Mouse (Mus musculus) induced T-regulatory cell, adult 2 months (primary cell): ENCODE data around the gene Serpinb7.
A peak's percentile ranks its signal among the peaks of the same experiment; 100 is the strongest.

Experiments
- DNase-seq: peaks from one replicate; pipeline ENCODE4 v3.0.0-alpha.2; 2012; ENCODE audit warnings: low read depth

The Serpinb7 gene

GRCm38 (mm10) chr1:107399355-107399754 lies at the start of gene Serpinb7:
Gene Serpinb7 (plus strand): TSS chr1:107399655.
- DNase-seq = no peak

- no peak for DNase-seq
Measured at GRCm38 (mm10) chr1:107350392-107350791, 49.1 kb upstream of the Serpinb7 start.

- no peak for DNase-seq
Measured at GRCm38 (mm10) chr1:107351115-107351514, 48.3 kb upstream of the Serpinb7 start.

- DNase-seq = no peak
Measured at GRCm38 (mm10) chr1:107353046-107353445, 46.4 kb upstream of the Serpinb7 start.

- DNase-seq = no peak
Measured at GRCm38 (mm10) chr1:107360898-107361297, 38.6 kb upstream of the Serpinb7 start, which contains the start of gene Serpinb11. Gene Serpinb11 (plus strand): TSS chr1:107361198.

- DNase-seq = no peak
Measured at GRCm38 (mm10) chr1:107365973-107366372, 33.5 kb upstream of the Serpinb7 start.

- no peak for DNase-seq
Measured at GRCm38 (mm10) chr1:107368944-107369343, 30.5 kb upstream of the Serpinb7 start.

- no peak for DNase-seq
Measured at GRCm38 (mm10) chr1:107376952-107377351, 22.5 kb upstream of the Serpinb7 start.

GRCm38 (mm10) chr1:107378368-107378767 lies 21.1 kb upstream of the Serpinb7 start:
- DNase-seq = no peak

- no peak for DNase-seq
Measured at GRCm38 (mm10) chr1:107381491-107381890, 18.0 kb upstream of the Serpinb7 start.

- no peak for DNase-seq
Measured at GRCm38 (mm10) chr1:107382404-107382803, 17.1 kb upstream of the Serpinb7 start.

- no peak for DNase-seq
Measured at GRCm38 (mm10) chr1:107384532-107384931, 14.9 kb upstream of the Serpinb7 start.

GRCm38 (mm10) chr1:107389753-107390152 lies 9.7 kb upstream of the Serpinb7 start:
- no peak for DNase-seq

- DNase-seq = no peak
Measured at GRCm38 (mm10) chr1:107397481-107397880, 2.0 kb upstream of the Serpinb7 start.

- no peak for DNase-seq
Measured at GRCm38 (mm10) chr1:107402082-107402481, 2.6 kb downstream of the Serpinb7 start.

GRCm38 (mm10) chr1:107414650-107415049 lies 15.2 kb downstream of the Serpinb7 start:
- no peak for DNase-seq

- no peak for DNase-seq
Measured at GRCm38 (mm10) chr1:107422487-107422886, 23.0 kb downstream of the Serpinb7 start.

GRCm38 (mm10) chr1:107431253-107431652 lies 31.8 kb downstream of the Serpinb7 start:
- DNase-seq = no peak

GRCm38 (mm10) chr1:107435528-107435927 lies 36.1 kb downstream of the Serpinb7 start:
- DNase-seq = no peak

- no peak for DNase-seq
Measured at GRCm38 (mm10) chr1:107439462-107439861, 40.0 kb downstream of the Serpinb7 start.

- DNase-seq = no peak
Measured at GRCm38 (mm10) chr1:107445352-107445751, 45.9 kb downstream of the Serpinb7 start.

GRCm38 (mm10) chr1:107447228-107447931 lies 47.9 kb downstream of the Serpinb7 start:
- DNase-seq = no peak

GRCm38 (mm10) chr1:107479909-107480308 lies 80.5 kb downstream of the Serpinb7 start:
- no peak for DNase-seq

GRCm38 (mm10) chr1:107481452-107481851 lies 82.0 kb downstream of the Serpinb7 start:
- DNase-seq = peak; percentile 61
